Mouse (Mus musculus) right cerebral cortex, adult 18-20 months (tissue): Measurements from ENCODE around the gene Wdtc1.

Source experiments
- DNase-seq: peaks from one replicate; pipeline ENCODE4 v3.0.0; 2022; ENCODE audit warnings: mixed read lengths

Wdtc1 gene

DNA sequence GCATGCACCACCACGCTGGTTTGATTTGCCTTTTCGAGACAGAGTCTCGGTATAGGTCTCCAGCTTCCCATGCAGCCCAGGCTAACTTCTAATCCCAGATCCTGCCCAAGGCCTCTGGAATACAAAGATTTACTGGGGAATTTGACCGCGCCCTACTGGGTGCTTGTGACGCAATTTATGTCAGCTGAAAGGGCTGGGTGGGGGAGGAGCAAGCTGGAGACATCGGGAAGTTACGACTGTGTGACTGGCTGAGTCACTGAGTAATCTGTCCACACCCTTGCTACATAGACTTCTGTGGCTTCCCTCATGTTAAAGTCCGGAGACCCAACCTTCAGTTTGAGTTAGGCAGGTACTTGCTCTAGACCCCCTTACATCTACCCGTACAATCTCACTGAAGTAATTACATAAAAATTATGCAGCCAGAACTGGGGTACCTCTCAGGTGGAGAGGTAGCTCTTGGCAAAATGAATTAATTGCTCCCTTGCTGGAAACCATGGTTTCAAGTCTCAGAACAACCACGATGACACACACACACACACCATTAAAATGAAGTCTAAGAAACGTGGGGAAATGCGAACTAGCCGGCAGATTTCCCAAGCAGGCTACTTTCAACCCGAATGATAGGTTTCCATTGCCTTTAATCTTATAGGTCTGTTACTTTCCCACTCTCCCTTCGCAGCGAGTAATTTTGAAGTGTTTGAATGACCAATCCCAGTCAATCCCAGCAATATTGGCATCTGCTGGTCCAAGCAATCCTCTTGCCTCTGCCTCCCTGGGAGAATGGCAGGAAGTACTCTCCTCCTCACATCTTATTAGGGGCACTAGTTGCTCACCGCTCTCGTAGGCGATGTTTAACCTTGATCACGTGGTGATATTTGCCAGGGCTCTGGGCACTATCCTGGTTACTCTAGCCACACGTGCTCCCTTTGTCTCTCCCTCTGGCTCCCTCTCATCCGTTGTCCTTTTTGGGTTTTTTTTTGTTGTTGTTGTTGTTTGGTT lies at the start of gene Wdtc1:
Wdtc1 (minus strand) TSS at position 115 of the 999 bp plus-strand sequence.
- DNase-seq: no peak

DNA sequence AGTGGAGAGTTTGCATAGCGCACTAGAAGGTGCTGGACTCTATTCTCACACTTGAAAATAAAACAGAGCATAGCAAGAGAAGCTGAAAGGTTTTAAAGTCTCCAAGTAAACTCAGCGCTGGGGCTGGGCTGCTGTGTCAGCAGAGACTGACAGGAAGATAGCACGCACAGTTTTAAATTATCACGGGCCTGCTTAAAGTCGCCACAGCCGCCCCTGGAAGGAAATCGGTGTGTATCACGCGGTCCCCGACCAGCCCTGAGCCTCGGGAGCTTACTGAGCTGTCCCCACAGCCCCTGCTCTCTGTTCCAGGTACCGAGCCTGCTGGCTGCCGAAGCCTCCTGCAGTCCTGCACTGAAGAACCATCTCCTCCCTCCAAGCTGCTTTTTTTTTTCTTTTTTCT lies 48.7 kb upstream of the Wdtc1 start:
- DNase-seq: no peak

DNA sequence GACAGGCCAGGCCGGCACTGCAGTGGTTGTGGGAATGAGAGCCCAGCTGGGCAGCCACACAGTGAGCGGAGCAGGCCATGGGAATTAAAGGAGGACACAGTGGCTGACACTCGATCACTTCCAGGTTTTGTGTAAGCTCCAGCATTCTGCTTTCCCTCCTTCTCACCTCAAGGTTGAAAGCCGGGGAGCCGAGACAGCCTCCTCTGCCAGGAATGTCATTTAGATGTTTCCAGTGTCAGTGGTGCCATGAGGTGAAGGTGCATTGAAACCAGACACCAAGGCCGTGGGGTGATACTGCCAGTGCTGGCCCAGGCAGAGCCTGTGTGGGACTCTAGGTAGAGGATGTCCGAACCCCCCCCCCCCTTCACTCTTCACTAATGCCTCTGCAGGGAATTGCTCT lies 46.8 kb upstream of the Wdtc1 start:
- no peak for DNase-seq

DNA sequence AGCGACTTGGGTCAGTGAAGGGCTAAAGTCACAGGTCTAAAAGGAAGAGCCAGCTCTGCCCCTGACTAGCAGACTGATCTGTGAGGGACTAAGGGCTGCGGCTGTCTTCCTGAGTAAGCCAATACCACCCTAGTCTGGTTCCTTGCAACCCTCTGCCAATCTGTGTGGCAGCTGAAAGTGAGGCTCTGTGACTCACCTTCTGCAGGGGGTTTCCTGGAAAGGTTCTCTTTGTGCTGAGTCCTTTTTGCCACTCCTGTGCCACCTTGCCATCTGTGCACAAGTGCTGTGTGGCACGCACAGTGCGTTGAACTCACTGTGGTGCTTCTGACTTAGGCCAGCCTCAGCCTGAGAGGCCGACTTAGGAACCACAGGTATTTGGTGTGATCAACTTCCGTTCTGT lies 46.2 kb upstream of the Wdtc1 start:
- DNase-seq: no peak

DNA sequence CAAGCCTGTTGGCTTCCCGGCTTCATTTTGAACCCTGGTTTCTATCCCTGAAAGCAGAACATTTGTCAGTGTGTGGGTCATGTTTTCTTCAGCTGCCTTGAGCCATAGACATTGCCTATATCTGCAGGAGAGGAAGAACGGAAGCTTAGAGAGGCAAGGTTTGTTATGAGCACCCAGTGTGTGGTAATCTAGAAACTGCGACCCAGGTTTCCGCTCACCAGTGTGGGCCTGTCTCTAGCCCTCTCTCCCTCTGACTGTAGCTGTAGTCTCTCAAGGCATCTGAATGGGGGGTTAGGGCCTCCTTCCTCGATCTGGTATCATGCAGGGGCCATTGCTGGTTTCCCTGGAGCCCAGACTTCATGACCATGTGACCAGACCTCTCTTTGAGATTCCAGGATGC lies 45.3 kb upstream of the Wdtc1 start:
- DNase-seq: no peak

DNA sequence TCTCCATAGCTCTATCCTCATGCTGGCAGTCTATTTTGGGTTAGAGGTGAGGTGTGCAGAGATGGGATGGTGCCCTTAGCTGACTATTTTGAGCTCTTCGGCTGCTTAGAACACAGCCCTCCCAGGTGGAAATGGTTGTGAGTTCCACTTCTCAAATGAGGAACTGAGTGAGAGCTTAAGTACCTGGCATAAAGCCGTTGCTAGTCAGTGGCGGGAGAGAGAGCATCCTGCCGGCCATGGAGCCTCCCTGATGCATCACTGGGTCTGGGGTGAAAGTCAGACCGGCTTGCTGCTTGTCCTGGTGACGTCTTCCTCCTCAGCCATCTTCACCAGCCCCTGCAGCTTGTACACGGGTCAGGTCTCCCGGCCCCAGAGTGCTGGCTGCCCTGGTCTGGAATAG lies 44.7 kb upstream of the Wdtc1 start:
- DNase-seq: no peak

DNA sequence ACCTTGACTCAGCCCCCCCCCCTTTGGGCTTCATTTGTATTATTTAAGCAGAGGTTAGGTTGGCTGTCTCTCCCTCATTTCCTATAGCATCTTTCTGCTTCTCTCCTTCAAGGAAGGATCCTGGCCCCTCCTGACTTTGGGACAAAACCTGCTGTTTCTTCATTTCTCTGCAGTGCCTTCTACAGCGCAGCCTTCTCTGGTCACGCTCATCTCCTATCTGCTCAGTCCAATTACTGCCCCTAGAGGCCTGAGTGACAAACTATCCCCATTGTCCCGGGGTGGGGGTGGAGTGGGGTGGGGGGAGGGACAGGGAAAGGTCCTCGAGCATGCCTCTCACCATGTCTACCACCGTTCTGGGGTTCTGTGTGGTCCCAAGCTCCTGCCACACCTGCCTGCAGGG lies 44.0 kb upstream of the Wdtc1 start:
- DNase-seq: no peak

DNA sequence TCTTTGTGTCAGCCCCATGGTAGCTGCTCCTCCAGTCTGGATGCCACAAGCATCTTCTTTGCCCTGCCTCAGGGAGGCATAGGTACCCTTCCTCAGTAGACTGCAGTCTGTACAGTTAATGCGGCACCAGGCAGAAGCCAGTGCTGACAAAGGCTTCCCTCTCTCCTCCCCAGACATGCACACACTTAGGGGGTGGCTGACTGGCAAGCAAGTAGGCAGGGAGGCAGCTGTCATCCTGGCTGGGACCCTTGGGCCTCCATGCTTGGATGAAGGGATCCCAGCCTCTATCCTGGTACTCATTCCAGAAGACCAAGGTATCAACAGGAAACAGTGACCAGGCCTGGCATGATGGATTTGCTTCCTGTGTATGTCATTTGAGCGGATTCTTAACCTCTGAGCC lies 42.8 kb upstream of the Wdtc1 start:
- DNase-seq: no peak

DNA sequence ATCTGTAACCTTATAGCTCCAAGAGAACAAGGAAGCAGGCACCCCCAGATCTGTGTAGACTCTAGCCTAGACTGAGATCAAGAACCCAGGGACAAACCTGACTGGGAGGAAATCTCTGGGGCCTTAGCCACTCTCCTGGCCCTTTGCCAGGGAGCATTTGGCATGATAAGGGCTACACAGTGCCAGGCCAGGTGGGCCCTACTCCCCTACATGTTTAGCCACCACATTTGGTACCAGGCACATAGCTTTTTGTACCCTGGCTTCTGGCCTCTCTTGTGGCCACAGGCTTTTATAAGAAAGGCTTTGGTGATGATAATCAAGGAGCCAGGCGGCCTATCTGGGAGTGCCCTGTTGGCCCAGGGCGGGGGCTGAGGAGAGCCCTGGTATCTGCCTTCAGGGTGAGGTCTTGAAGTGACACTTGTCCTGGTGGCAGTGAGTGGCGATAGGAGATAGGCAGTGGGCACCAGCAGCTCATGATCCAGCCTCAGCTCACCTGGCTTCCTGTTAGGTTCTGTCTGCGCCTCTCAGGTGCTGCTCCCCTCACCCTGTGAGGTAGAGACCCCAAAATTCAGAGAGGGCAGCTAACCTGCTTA lies 41.8 kb upstream of the Wdtc1 start:
- no peak for DNase-seq

DNA sequence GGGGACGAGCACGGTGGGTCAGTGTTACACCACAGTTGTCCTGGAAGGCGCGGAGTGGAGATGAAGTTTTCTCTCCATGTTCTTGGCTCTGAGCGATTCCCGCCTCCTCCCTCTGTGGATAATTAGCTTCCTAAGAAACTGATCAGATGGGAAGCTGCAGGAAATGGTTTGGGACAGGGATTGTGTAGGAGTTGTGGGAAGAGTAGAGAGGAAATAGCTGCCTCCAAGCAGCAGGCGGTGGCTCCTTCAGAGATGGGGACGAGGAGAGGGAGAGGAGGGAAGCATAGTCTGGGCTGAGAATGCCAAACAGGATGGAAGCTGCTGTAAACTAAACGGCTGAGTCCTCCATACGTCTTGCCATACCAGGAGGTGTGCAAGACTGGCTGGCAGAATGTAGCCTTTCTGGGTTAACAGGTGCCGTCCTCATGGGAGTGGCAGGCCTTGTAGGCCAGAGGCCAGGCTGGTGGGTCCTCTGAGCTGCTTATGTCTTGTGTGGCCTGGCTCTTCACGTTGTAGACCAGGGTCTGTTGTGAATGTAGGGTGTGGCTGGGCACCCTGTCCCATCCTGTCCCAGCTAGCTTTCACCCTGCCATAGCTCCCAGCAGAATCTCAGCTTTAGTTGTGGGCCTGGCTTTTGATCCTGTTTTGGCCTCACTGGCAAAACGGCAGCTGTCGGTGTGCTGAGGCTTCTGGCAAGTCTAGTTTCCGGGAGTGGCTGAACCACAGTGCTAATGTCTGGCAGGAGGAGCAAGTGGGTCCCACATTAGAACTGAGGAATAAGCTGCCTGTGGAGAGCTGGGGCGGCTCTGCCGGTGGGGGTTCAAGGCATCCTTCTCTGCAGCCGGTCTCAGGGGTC lies 38.1 kb upstream of the Wdtc1 start:
- DNase-seq: peak; percentile 81

DNA sequence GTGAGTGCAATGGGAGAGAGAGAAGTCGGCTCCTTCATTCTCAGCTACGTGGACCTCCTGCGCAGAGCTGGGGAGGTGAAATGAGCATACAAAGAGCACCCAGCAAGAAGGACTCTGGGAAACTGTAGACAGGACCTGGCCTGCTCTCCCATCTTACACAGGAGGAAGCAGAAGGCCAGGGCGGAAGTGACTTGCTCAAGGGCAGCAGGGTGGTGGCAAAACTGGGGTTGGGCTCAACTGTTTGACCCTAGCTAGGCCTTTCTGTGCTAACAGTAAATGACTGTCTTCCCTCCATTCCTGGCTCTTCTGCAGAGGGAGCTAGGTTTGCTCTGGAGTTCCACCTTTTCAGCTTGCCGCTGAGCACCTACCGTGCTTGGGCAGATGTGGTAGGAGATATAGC lies 37.3 kb upstream of the Wdtc1 start:
- DNase-seq: no peak

DNA sequence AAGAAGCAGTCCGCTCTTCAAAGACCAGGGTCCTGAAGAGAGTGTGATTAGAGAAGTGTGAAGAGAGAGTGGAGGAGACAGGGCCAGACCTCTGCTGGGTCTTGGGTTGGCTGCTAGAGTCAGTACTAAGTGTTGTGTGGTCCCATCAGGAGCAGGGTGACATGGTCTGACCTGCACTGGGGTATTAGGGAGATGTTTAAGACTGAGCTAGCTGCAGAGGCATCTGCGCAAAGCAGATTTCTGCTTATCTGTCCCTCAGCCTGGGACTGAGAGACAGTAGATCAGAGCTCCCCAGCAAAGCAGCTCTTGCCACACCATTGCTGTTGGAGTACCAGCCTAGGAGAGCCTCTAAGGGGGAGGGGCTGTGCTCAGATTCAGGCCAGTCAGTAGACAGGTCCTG lies 36.8 kb upstream of the Wdtc1 start:
- DNase-seq: no peak

DNA sequence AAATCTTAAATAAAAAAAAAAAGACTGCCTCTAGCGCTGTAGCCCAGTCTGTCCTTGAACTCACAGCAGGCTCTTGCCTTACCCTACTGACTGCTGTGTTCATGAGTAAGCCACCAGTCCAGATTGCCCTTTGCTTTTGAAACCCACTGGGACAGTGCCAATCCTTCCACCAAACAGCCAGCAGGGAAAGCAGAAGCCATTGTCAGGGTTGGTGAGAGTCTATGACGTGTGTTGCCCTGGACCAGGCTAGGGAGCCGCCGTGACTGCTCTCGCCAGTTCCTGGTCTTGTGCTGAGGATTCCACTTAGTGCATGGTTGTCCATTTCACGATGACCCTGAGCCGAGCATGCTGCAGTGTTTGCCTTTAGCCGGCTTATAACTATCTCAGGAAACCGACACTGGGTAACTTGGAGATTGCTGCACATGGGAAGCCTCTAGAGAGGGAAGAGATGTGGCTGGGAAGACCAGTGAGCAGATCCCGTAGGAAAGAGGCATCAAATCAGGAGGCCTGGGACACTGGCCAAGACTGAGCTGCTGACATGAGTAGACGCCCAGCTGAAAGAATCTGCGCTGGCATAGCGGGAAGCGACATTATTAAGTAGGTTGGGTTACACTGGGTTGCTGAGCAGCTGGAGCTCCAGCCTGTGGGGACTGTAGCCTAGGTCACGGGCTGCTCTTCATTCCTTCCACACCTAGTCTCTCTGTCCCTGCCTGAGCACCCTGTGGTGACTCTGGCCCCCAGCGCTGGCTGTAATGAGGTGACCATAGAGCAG lies 35.7 kb upstream of the Wdtc1 start:
- no peak for DNase-seq

DNA sequence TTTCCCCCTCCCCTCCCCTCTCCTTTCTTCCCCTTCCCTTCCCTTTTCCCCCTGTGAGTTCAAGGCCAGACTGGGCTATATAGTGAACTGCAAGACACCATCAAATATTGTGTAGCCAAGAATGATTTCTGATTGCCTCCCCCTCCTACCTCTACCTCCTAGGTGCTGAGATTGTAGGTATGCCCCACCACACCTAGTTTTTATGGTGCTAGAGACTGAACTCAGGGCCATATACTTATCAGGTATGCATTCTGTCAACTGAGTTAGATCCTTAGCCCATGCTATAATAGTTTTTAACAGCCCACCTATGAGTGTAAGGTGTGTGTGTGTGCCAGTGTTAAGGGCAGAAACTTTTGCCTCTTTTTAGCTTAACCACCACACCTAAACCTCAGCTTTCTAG lies 33.8 kb upstream of the Wdtc1 start:
- DNase-seq: no peak

DNA sequence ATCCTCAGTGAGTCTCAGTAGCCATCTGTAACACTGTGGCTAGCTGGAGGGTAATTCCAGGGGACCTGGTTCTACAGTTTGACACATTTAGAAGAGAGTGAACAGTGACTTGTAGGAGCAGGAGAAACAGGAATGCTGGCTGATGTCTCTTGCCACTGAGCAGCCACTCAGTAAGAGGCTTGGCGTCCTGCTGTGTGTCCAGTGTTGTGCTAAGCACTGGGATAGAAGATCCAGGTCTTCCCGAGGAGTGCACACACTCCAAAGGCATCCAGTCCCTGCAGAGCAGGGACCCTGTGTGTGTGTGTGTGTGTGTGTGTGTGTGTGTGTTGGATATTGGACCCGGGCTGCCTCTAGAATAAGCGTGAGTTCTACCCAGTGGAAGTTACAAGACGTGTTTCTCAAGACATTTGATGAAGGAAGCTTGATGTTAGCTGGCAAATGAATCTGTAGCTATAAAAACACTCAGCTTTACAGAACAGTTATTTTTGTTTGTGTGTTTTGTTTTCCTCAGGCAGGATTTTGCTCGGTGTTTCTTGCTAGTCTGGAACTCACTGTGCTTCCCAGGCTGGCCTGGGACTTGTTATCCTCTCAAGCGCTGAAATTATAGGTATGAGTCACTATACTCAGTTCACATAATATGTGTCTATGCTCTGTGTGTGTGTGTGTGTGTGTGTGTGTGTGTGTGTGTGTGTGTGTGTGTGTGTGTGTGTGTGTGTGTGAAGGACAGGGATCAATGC lies 32.9 kb upstream of the Wdtc1 start:
- DNase-seq: no peak

DNA sequence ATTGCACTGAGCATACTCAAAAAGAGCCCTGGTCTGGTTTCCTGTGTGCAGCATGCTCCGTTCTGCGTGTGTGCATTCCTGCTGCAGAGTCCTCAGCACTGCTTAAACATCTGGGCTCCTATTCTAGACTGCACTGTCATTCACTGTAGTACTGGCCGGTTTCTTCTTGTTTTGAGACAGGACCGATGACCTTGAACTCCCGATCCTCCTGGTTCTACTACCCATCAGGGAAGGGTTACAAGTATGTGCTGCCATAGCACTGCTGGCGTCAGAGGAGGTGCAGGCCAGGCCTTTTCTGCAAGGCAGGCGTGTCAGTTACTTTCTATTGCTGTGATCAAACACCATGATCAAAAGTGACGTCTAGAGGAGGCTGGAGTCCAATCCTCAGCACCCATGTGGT lies 27.9 kb upstream of the Wdtc1 start:
- no peak for DNase-seq

DNA sequence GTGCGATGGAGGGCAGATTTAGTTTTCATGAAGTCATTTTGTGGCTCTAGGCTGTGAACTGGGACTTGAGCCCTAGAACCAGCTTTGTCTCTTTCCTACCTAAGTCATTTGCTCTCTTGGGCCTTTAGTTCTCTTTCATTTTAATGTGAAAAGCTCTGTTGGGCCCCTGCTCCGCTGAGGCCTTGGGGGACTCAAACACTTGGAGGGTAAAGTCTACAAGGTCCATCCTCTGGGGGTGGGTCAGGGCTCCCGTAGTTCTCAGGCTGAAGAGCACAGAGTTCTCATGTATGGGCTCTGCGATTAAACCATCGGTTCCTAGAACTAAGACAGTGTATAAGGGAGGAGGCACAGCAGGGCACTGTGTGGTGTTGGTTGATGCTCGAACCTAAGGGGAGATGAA lies 27.3 kb upstream of the Wdtc1 start:
- no peak for DNase-seq

DNA sequence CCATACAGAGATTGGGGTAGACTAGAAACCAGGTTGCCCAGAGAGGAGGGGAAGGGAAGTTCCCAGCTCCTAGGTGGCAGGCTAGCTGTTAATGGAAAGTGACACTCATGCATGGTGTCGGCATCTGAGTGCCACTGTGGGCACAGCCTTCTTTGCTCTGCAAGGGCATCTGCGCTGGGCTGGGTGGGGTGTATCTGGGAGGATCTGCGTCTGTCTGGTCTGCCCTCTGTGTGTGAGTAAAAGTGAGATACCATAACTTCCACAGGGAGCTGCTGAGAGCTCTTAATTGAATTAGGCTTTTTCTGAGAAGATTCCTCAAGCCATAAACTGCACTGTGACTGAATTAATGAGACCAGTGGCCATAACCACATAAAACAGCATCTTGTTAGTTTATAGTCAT lies 26.6 kb upstream of the Wdtc1 start:
- DNase-seq: no peak

DNA sequence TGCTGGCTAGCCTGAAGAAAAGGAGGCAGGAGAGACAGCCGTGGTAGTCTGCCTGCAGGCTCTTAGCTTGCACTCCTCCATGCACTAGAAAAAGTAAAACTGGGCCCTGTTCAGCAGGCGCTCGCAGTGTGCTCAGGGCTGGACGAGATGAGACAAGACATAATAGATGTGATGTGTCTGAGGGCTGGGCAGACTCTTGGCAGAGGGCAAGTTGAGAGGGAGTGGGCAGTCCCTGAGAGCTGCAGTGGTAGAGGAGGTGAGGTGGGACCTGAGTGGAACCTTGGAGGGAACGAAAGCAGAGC lies 25.7 kb upstream of the Wdtc1 start:
- DNase-seq: no peak

DNA sequence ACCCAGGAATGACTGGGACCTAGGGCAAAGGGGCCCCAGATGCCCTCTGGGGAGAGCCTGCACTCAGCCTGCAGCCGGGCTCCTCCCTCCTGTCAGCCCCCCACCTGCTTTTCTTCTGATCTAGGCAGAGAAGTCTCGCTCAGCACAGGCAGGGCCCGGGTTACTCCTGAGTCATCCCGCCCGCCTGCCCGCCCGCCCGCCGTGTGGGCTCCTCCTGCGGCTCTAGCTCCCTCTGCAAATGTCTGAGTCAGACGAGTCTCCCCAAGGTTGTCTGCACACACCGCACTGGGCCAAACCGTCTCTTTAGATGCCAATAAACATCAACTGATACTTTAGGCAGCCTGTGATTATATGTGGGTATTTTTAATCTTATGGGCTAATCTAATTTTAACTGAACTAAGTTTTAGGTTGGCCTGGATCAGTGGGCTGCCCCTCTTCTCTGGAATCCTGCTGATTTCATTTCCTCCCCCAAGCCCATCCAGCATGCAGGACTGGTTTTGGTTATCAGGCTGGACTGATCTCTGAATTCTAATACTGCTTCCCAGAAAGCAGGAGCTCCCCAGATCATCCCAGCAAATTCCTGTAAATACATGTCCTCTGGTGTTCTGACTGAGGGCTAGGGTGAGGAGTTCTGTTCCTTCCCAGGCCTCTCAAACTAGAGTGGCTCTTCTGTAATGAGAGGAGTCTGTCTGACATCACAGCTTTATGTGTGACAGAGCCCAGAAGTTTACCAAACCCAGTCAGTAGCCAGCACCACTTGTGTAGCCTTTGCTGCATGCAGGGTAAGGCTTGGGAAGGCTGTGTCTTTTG lies 25.2 kb upstream of the Wdtc1 start:
- DNase-seq: peak; percentile 73
